Mouse (Mus musculus): ENCODE data around the gene Asb10. TPM values are rescaled to one million over a fixed set of nuclear protein-coding genes. Genes with fewer than 3 reads are reported as not detected.

Asb10 gene
- total and polyA plus RNA-seq, 3 experiments: 0.12 to 0.32 TPM; not detected in 1

- TF ChIP-seq ZNF384 (IDR thresholded peaks at IDR 0.05; ENCODE audit: low read depth, low read length) (no peak), SMC3 (IDR thresholded peaks at IDR 0.05; ENCODE audit: low read depth, low read length) (peak; percentile 60), POLR2AphosphoS2 (IDR thresholded peaks at IDR 0.05; ENCODE audit: low read length) (no peak), TCF12 (IDR thresholded peaks at IDR 0.05; ENCODE audit: low read depth, low read length) (no peak), CTCF (IDR thresholded peaks at IDR 0.05 in 2 of 3, conservative IDR thresholded peaks at IDR 0.05 in 1 of 3; ENCODE audit: control insufficient read depth in 1 of 3, insufficient read depth in 1 of 3, low read depth in 2 of 3, low read length in 3 of 3, poor library complexity in 1 of 3, severe bottlenecking in 1 of 3) (peak; percentile 85 to 94 (median 87)), NRF1 (IDR thresholded peaks at IDR 0.05; ENCODE audit: insufficient read depth, low read depth, low read length, poor library complexity, severe bottlenecking) (no peak), RAD21 (IDR thresholded peaks at IDR 0.05; ENCODE audit: low read depth, low read length) (peak; percentile 61), MXI1 (IDR thresholded peaks at IDR 0.05; ENCODE audit: low read depth, low read length) (no peak), ZC3H11A (IDR thresholded peaks at IDR 0.05; ENCODE audit: low read depth, low read length) (peak; percentile 31; the same call in 1 of the 2 replicates), GABPA (IDR thresholded peaks at IDR 0.05; ENCODE audit: low read depth, low read length) (no peak), JUND (IDR thresholded peaks at IDR 0.05; ENCODE audit: low read depth, low read length) (no peak), ELF1 (IDR thresholded peaks at IDR 0.05; ENCODE audit: low read depth, low read length) (0 out of 2 replicates have a peak, but pooled peaks have one; percentile 37), HCFC1 (IDR thresholded peaks at IDR 0.05; ENCODE audit: low read depth, low read length) (0 out of 2 replicates have a peak, but pooled peaks have one; percentile 3), UBTF (IDR thresholded peaks at IDR 0.05; ENCODE audit: borderline replicate concordance, insufficient read depth, low read depth, low read length) (no peak), MEF2A (IDR thresholded peaks at IDR 0.05; ENCODE audit: extremely low read depth, insufficient replicate concordance, low read depth, low read length, poor library complexity, severe bottlenecking) (no peak), MAFK (IDR thresholded peaks at IDR 0.05; ENCODE audit: borderline replicate concordance, low read depth, low read length) (no peak), MYC (IDR thresholded peaks at IDR 0.05; ENCODE audit: low read depth, low read length) (no peak), E2F4 (IDR thresholded peaks at IDR 0.05; ENCODE audit: borderline replicate concordance, low read depth, low read length) (no peak), CHD1 (IDR thresholded peaks at IDR 0.05; ENCODE audit: low read depth, low read length) (no peak), USF1 (IDR thresholded peaks at IDR 0.05; ENCODE audit: low read depth, low read length) (no peak)
- no peak overlapping the region for H3K9ac ChIP-seq (ENCODE audit: control insufficient read depth, low read depth, low read length, poor library complexity, severe bottlenecking)
- peak; percentile 90 for DNase-seq (ENCODE audit: low read depth, low spot score)
- H3K4me1 ChIP-seq (ENCODE audit: control insufficient read depth in 1 of 2, insufficient read depth in 2 of 2, low read length in 2 of 2): no peaks in the 10 kb centered on the region
- no peaks in the 10 kb centered on the region for H3K79me2 ChIP-seq (ENCODE audit: control insufficient read depth, insufficient read depth, low read length, poor library complexity)
- no peaks in the 10 kb centered on the region for H3K27me3 ChIP-seq (ENCODE audit: control insufficient read depth in 1 of 2, insufficient read depth in 2 of 2, low read length in 2 of 2)
- no peak overlapping the region for H3K27ac ChIP-seq (ENCODE audit: control insufficient read depth, low read depth, low read length)
- H3K9me3 ChIP-seq (replicated peaks; ENCODE audit: insufficient read depth, low read length): no peaks in the 10 kb centered on the region
- H3K36me3 ChIP-seq (ENCODE audit: control insufficient read depth in 1 of 2, insufficient read depth in 2 of 2, low read length in 2 of 2): peaks cover 0 to 22% of the 10 kb centered on the region in 2 experiments; a peak in 2 of 4 replicates
- H3K4me3 ChIP-seq (ENCODE audit: control insufficient read depth in 1 of 2, insufficient read depth in 1 of 2, low read depth in 2 of 2, low read length in 2 of 2): no peak overlapping the region
These were observed 54.7 kb downstream of the Asb10 start for GRCm38 (mm10) chr5:24486097-24486496.

GRCm38 (mm10) chr5:24484963-24485362 is 55.8 kb downstream of the Asb10 start:
- TF ChIP-seq ELF1 (IDR thresholded peaks at IDR 0.05; ENCODE audit: low read depth, low read length) (no peak), POLR2AphosphoS2 (IDR thresholded peaks at IDR 0.05; ENCODE audit: low read length) (no peak), MYC (IDR thresholded peaks at IDR 0.05; ENCODE audit: low read depth, low read length) (no peak), CHD2 (IDR thresholded peaks at IDR 0.05; ENCODE audit: low read length) (no peak), CHD1 (IDR thresholded peaks at IDR 0.05; ENCODE audit: low read depth, low read length) (no peak), E2F4 (IDR thresholded peaks at IDR 0.05; ENCODE audit: borderline replicate concordance, low read depth, low read length) (no peak), GATA1 (IDR thresholded peaks at IDR 0.05; ENCODE audit: low read depth, low read length) (no peak), JUND (IDR thresholded peaks at IDR 0.05; ENCODE audit: low read depth, low read length) (no peak), SIN3A (IDR thresholded peaks at IDR 0.05; ENCODE audit: low read length) (no peak), MAZ (IDR thresholded peaks at IDR 0.05; ENCODE audit: low read depth, low read length) (no peak), MYB (IDR thresholded peaks at IDR 0.05; ENCODE audit: low read depth, low read length) (no peak), TCF12 (IDR thresholded peaks at IDR 0.05; ENCODE audit: low read depth, low read length) (no peak), MEF2A (IDR thresholded peaks at IDR 0.05; ENCODE audit: extremely low read depth, insufficient replicate concordance, low read depth, low read length, poor library complexity, severe bottlenecking) (no peak), SMC3 (IDR thresholded peaks at IDR 0.05; ENCODE audit: low read depth, low read length) (no peak), NELFE (IDR thresholded peaks at IDR 0.05; ENCODE audit: low read depth, low read length) (no peak), UBTF (IDR thresholded peaks at IDR 0.05; ENCODE audit: borderline replicate concordance, insufficient read depth, low read depth, low read length) (no peak), NRF1 (IDR thresholded peaks at IDR 0.05; ENCODE audit: insufficient read depth, low read depth, low read length, poor library complexity, severe bottlenecking) (no peak), POLR2A (IDR thresholded peaks at IDR 0.05; ENCODE audit: control insufficient read depth in 1 of 2, insufficient read depth in 1 of 2, low read depth in 1 of 2, low read length in 2 of 2, poor library complexity in 1 of 2) (no peak)
- Histone ChIP-seq H3K36me3 (ENCODE audit: control insufficient read depth in 1 of 2, insufficient read depth in 2 of 2, low read length in 2 of 2) (peaks cover 0 to 20% of the 10 kb centered on the region in 2 experiments; a peak in 2 of 4 replicates), H3K79me2 (ENCODE audit: control insufficient read depth, insufficient read depth, low read length, poor library complexity) (no peaks in the 10 kb centered on the region), H3K9ac (ENCODE audit: control insufficient read depth, low read depth, low read length, poor library complexity, severe bottlenecking) (no peak overlapping the region), H3K4me3 (ENCODE audit: control insufficient read depth in 1 of 2, insufficient read depth in 1 of 2, low read depth in 2 of 2, low read length in 2 of 2) (no peak overlapping the region), H3K27me3 (ENCODE audit: control insufficient read depth in 1 of 2, insufficient read depth in 2 of 2, low read length in 2 of 2) (no peaks in the 10 kb centered on the region), H3K9me3 (replicated peaks; ENCODE audit: insufficient read depth, low read length) (no peaks in the 10 kb centered on the region), H3K4me1 (ENCODE audit: control insufficient read depth in 1 of 2, insufficient read depth in 2 of 2, low read length in 2 of 2) (no peaks in the 10 kb centered on the region), H3K27ac (ENCODE audit: control insufficient read depth, low read depth, low read length) (no peak overlapping the region)
- no peak for DNase-seq (ENCODE audit: low read depth, low spot score)
